Mouse (Mus musculus) adrenal gland (tissue): Measurements from ENCODE around the gene Zfp882.
"Not testable (repeated sequence)": the region's sequence is repeated elsewhere in the genome, so short reads cannot be mapped to it uniquely, and the experiment has no call there.

Experiments
- intact Hi-C: fragments of 180-260 bp; cut with DNase I; formaldehyde crosslinking; loops from one replicate; pipeline ENCODE4 v1.15.1; 2025
- long read RNA-seq, 2 experiments: library from polyadenylated mRNA; unstranded; transcript quantifications; one replicate each; pipeline ENCODE4 v2.0.0; 2020; ENCODE audit warnings: borderline replicate concordance in 1 of 2; ENCODE audit not compliant: insufficient replicate concordance in 1 of 2

The Zfp882 gene
- long read RNA-seq, experiment 1, result 0 reads
- long read RNA-seq, experiment 2, partial matches to known transcripts, result 0 of 2 reads
- long read RNA-seq, experiment 2, other reads (novel, unspliced or antisense), result 0 of 2 reads

DNA sequence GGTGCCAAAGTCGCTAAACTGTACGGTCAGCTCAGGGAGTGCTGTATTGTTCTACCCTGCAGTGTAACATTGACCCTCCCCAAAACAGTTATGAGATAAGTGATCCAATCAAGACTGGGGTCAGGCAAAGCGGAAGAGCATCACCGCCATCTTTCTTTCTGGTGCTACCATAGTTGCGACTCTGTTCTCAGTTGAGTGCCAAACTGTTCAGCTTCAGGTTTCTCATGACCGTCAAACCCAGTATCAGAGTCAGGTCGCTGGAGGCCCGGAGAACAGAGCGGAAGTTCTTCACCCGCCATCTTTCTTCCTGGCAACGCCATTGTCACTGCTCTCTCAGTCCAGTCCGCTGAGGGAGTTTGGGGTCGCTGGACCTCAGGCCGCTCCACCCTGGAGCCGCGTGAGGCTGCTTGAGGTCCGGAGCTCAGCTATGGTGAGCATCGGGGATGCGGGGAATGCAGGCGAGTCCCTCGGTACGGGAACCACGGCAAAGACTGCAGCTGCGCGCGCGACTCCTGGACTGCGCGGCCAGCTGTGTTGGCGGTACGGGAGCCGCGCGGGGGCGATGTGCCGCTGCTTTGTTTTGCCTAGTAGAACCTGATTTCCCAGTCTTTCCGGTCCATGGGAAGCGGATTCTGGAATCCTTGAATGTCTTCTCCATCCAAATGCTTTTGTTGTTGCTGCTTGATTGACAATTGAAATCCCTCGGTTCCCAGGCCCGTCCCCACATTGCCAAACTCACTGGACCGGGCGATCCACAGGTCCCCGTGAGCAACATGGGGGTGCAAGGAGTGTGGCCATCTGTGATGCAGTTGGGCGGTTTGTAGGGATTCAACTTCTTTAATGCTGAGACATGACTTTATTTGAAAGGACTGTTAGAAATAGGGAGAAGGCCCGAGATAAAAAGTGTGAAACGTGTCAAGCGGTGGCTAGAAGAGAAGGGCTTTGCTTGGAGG, at the start of gene Zfp882, which contains the start of gene Zfp617:
Gene Zfp882 (plus strand): TSS at position 300 of the 953 bp plus-strand sequence.
Gene Zfp617 (plus strand): TSS at position 327 of the 953 bp plus-strand sequence.
- intact Hi-C loops, result loop anchor here (5.0 kb wide), 1 partner anchor 64 kb away; no protein-coding TSS in a partner anchor

DNA sequence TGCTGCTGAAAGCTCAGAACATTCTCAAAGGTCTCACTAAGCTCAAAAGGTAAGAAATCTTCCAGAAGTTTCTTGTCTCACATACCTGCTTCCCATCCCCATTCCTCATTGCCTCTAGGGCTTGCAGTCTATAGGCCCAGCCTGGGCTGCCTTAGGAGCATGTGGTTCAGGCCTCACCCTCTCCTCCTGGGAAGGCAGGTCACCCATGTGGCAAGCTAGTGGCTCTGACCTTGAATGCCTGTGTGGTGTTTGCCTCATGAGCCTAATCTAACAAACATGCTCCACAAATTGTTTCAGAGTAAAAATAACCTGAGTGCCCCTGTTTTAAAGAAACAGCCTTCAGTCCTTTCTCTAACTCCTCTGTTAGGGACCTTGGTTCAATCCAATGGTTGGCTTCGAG, 46.9 kb upstream of the Zfp882 start:
- intact Hi-C loops, result not testable (repeated sequence)

DNA sequence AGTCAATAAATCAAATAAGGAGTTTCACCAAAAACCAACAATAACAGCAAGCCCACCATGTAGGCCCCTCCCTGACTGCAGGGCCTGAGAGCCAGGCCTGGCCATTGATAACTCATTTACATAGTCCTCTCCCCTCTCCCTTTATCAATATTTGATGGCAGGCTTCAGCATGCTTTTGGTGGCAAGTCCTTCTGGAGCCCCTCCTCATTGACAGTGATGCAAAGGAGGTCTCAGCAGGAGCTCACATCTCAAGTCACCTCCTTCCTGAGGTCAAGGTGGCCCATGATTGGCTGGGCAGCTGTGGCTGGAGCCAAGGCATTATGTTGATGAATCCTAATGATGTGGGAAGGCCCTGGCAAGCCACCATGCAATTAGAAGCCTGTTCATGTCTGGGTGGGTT, 46.4 kb upstream of the Zfp882 start:
- intact Hi-C loops, result not testable (repeated sequence)

DNA sequence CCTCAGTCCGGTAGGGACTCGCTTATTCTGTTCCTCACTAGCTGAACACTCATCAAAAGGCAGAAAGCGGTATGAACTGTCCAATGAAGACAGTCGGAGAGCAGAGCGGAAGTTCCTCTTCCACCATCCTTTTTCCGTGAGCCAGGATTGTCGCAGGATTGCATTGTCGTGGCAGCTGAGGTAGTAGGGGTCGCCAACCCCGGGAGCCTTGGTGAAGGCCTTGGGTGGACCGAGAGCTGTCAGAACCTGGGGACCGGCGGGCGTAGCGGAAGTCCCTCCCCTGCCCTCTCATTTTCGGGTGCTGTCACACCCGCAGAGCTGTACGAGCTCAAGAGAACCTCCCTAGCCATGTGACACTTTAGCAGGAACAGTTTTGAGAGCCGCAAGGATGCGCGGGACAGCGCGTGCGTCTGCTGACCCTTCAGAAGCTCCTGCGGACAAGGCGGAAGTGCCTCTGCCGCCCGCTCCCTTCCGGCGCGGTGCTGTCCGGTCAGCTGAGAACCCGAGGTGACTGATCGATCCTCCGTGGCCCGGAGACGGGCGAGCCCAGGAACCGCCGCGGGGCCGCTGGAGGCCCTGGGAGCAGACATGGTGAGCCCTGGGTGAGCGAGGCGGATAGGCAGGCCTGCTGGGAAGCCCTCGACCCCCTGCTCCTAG, 26.7 kb upstream of the Zfp882 start, which contains the start of gene Zfp709:
Gene Zfp709 (plus strand): TSS at position 402 of the 657 bp plus-strand sequence.
- intact Hi-C loops, result no loop called here

DNA sequence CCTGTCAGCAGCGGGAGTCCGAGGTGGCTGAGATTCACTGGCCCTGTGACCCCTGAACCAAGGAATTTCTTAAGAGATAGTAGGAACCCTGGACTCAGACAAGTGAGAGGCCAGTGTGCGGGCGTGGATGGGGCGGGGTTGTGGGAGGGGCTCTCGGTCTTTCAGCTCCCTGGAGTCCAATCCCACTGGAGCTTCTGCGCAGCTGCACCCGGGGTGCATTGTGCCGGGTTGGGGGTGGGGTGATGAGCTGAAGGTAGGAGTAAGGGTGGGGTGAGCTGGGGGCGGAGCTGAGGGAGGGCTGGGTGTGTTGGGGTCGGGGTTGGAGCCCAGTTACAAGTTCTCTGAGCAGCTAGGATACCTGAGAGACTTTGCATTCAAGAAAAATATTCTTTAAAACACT, 7.7 kb upstream of the Zfp882 start:
- intact Hi-C loops, result not testable (repeated sequence)

DNA sequence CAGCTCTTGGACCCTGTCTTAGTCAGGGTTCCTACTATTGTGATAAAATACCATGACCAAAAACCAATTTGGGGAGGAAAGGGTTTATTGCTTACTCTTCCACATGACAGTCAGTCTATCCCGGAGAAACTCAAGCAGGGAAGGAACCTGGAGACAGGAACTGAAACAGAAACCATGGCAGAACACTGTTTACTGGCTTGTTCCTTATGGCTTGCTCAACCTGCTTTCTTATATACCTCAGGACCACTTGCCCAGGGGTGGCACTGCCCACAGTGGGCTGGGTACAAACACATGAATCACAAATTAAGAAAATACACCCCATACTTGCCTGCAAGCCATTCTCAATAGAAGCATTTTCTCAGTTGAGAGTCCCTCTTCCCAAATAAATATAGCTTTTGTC, 5.3 kb upstream of the Zfp882 start:
- intact Hi-C loops, result not testable (repeated sequence)

DNA sequence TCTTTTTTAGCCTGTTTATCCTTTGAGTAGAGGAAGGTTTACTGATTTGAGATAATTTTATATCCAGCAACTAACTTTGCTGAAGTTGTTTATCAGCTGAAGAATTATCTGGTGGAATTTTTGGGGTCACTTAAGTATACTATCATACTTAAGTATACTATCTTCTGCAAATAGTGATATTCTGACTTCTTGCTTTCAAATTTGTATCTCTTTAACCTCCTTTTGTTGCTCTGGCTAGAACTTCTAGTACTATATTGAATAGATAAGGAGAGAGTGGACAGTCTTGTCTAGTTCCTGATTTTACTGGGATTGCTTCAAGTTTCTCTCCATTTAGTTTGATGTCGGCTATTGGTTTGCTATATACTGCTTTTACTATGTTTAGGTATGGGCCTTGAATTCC, 1.6 kb upstream of the Zfp882 start:
- intact Hi-C loops, result loop anchor here (5.0 kb wide), 1 partner anchor 65 kb away; no protein-coding TSS in a partner anchor

DNA sequence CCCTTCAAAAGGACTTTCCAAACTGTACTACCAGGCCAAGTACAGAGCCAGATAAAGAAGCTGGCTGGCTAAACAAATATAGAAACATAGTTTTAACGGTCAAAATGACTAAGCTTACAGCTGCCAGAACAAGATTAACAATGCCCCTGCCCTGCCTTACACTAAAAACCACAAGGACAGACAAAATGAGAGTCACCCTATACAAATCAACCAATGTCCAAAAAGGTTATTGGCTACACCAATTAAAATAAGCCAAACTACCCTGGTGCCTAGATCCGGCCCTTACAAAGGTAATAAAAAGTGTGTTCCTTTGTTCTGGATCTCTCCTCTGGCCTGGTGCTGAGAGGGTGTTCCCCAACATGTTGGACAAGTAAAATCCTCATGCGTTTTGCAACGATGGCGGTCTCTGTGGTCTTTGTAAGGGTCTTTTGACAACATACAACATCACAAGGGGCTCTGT, 580 bp upstream of the Zfp882 start:
- intact Hi-C loops, result loop anchor here (5.0 kb wide), 1 partner anchor 64 kb away; no protein-coding TSS in a partner anchor

DNA sequence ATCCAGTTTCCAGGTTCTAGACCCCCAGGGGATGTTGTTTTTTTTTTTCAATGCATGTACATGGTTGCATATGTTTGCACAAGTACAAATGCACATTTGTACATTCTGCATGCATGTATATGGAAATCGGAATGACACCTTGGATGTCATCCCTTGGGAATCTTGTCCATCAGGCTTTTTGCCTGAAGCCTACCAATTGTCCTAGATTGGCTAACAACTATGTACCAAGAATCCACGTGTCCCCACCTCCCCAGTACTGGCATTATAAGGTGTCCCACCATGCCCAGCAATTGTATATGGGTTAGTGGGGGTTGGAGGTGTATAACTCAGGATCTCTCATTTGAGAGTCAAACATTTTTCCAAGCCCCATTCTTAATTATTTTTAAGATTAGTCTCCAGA, 3.9 kb downstream of the Zfp882 start:
- intact Hi-C loops, result no loop called here

DNA sequence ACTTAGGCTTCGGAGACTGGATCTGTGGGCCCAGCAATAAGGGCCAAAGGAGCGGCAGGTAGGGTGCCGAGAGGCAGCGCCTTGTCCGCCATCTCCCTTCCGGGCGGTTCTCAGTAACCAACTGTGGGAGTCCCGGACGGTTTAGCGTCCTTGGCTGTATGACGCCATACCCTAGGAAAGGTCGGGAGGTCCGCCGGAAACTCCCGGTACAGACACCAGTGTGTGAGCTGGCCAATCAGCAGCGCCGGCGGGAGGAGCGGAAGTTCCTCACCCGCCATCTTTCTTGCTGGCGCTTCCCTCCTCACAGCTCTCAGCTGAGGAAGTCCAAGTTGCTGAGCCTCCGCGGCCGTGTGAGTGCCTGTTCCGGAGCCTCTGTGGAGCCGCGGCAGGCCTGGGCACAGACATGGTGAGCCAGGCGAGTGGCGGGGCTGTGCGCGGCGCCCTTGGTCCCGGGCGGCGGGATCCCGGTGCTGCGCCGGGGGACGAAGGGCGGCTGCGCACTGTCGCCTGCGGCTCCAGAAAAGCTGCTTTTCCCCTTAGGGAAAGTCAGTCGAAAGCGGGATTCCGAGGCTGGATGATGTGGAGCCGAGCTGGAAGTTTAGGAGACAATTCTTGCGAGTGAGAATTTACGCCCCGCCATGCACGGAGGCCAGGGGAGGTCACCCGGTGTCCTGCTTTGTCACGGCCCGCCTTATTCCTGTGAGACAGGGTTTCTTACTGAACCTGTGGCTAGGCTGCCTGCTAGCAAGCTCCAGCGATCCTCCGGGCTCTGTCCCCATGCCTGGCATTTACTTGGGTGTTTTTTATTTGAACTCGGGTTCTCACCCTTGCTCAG, 14.4 kb downstream of the Zfp882 start:
- intact Hi-C loops, result no loop called here

DNA sequence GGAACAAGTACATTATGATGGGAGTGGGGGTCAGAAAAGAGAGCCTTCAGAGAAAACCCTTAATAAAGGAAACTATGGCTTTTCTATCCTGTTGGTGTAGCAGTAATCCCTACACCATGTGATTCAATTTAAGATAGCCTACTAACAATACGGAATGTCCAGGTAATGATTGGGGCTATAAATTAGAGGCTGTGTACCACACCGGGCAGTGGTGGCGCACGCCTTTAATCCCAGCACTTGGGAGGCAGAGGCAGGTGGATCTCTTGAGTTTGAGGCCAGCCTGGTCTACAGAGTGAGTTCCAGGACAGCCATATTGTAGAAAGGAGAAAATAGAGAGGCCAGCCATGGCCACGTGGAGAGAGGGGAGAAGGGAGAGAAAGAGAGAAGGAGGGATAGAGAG, 17.4 kb downstream of the Zfp882 start:
- intact Hi-C loops, result loop anchor here (5.0 kb wide), 1 partner anchor 37 kb away; no protein-coding TSS in a partner anchor

DNA sequence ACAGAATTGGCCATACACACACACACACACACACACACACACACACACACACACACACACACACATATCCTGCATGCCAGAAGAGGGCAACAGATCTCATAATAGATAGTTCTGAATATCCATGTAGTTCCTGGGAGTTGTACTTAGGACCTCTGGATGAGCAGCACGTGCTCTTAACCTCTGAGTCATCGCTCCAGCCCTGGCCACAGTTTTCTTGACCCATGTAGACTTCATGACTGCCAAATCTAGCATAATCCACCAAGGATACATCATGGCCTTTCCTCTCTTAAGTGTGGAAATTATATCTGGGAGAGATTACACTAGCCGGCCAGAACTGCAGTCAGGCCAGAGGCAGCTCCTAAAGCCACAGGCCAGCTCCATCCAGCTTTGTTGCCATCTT, 18.1 kb downstream of the Zfp882 start:
- intact Hi-C loops, result loop anchor here (5.0 kb wide), 1 partner anchor 36 kb away; no protein-coding TSS in a partner anchor

DNA sequence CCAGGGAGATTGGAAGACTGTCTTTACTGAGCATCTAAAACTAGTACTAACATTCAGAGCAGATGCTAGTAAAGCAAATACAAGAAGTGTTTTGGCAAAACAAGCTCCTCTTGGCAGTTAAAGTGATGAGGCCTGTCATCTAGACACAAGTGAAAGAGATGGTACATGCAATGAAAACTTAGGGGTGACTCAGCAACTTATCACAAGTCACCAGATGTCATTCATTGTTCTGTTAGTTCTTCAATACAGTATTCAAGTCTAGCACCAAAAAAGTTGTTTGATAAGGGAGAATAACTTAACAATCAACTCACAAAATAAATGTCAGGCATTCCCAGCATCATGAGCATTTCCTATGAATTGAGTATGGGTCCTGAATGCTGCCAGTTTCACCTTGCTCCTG, 19.4 kb downstream of the Zfp882 start:
- intact Hi-C loops, result loop anchor here (5.0 kb wide), 1 partner anchor 35 kb away; no protein-coding TSS in a partner anchor

DNA sequence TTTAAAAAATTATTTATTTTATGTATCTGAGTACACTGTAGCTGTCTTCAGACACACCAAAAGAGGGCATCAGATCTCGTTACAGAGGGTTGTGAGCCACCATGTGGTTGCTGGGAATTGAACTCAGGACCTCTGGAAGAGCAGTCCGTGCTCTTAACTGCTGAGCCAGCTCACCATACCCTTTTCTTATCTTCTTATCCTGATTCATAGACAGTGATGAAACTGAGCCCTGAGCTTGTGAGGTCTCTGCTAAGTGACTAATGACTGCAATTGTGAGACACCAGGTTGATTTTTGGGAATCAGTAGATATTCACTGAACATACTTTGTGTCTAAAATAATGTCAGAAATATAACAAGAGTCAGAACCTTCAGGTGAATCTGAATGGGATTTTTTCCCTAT, 29.6 kb downstream of the Zfp882 start:
- intact Hi-C loops, result not testable (repeated sequence)

DNA sequence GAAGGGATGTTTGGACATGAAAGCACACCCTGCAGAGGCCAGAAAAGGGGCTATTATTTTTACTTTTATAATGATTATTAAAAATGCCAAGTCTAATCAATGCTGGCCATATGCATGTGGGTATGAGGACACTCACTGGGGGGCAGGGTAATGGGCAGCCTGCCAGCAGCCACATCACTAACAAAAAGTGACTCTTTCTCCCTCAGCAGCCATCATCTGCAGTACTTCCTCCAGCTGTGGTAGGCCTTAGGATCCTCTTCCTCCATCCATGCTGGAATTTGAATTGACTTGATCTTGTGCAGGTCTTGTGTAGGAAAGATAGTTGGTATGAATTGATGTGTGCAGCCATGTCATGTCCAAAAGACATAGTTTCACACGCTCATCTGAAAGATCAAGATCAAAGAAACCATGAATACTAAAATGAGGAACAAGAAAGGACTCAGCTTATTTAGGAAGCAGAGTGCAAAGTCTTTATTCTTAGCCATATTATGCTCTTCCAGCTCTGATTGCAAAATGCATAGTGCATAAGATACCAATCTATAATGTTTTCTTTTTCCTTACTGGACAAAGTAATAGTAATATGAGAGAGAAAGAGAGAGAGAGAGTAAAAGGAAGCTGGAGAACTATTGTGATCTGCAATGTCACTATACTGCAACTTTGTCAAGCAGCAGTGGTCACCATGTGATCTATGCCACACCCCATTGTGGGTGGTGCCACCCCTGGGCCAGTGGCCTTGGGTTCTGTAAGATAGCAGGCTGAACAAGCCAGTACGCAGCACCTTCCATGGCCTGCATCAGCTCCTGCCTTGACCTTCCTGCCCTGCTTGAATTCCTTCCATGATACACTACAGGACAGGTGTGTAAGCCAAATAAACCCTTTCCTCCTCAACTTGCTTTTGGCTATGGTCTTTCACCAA, 32.1 kb downstream of the Zfp882 start:
- intact Hi-C loops, result no loop called here

DNA sequence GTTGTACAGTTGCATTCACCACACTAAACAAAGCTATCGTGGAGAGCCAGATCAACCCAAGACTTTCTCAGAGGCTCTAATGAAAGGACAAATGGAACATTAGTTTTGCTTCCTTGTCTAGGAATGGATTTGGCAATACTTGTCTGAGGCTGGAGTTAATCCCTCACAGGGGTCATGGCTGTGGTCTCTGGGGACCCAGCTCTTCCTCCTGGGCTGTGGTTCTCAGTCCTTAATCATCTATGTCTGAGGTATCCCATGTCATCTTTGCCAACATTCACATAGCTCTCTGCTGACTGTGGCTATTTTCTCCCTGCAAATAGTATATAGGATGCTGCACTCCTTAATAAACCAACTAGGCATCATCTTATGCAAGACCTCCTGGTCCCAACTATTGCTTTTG, 33.4 kb downstream of the Zfp882 start:
- intact Hi-C loops, result no loop called here

DNA sequence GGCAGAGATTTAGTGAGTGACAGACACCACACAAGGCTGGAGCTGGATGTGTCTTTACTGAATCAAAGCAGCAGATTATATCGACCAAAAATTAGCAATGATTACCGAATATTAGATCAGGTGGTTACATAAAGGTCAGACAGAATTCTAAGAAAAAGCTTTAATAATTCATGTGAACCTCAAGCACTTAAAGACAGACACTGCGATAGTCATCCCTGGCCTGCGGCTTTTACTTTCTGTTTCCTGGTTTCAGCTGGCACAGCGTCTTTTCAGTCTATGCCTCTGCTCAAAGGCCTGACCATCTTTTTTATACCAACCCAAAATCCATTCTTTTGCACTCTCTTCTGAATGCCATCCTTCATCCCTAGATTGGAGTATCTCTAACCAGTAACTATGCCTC, 40.2 kb downstream of the Zfp882 start:
- intact Hi-C loops, result no loop called here

DNA sequence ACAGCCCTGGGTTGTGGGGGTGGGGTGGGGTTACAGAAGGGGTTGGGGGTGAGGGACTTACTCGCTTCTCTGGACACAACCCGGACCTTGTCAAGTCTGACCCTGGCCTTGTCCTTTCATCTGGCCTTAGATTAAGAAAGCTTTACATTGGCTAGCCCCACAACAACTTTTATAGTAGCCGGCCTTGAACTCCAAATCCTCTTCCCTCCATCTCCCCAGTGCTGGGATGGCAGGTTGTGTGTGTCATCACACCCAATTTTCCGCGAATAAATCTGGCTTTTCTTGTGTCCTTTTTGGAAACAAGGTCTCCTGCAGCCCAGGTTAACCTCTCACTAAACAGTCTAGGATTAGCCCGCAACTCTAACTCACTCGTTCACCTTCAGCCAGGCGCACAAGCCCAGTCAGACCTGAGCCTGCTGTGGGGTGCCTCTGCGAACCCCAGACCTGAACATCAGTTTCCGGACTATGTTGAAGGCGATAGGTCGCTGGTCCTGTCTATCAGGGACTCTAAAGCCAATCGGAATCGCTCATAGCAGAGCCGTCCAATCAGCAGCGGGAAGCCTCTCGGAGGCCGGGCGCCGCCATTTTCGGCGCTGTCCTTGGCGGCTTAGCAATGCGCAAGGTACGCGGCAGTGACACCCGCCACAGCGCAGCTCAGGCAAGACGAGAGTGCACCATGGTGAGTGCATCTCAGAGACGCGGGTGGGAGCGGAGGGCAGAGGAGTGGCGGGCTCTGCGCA, 42.2 kb downstream of the Zfp882 start, which contains the start of gene Zfp961:
Gene Zfp961 (plus strand): TSS at position 557 of the 740 bp plus-strand sequence.
- intact Hi-C loops, result no loop called here
